In the genomic region with DNA sequence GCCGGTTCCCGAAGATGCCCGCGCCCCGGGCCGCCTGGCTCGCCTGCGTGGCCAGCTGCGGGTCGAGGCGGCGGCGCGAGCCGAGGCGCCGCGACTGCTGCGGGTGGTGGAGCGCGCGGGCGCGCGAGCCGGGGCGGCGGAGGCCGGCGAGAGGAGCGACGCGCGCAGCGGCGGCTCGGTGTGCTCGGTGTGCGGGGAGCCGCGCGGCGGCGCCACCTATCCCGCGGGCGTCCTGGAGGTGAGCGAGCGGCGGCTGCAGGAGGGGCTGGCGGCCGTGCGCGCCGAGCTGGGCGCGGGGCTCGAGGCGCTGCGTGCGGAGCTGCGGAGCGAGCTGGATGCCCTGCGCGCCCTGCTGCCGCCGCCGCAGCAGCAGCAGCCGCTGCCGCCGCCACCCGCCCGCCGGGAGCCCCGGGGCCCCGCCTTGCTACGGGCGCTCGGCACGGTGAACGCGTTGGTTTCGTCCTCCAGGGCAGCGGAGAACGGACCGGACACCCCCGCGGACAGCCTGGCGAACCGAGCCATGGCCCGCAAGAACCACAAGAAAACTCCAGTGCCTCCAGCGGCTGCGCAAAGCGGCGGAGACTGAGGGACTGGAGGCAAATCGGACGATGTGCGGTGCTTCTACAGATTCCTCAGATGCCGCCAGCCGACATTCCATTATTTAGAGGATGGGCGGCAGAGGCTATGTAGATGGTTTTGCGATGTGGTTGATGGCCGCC, we compare ENCODE assay signal across 8 mouse cellular contexts. TPM values are rescaled to one million over a fixed set of nuclear protein-coding genes. Genes with fewer than 3 reads are reported as not detected.
DNase-seq lines count a peak whose midpoint lies in the region; ATAC-seq and TF ChIP-seq lines count a peak whose summit lies in the region.

No protein-coding gene starts in this region.

- no peak for DNase-seq in kidney, postnatal 25 days
- peak; percentile 84 for DNase-seq in brain, adult 2 months (ENCODE audit: low read depth, low spot score)
- peak; percentile 58 to 66 for DNase-seq in kidney, postnatal 4 days
- no peak for DNase-seq in B cell, adult 2 months

- H3K4me3 ChIP-seq in kidney, embryonic 15.5 days (replicated peaks) = peak overlapping the region; percentile 62
- peak overlapping the region; percentile 22 for H3K4me3 ChIP-seq in embryonic fibroblast, embryonic 13.5 days (ENCODE audit: insufficient read depth, low read length)
- no peak overlapping the region for H3K4me3 ChIP-seq in myocyte

- peaks cover 31% of the 10 kb centered on the region for H3K4me1 ChIP-seq in kidney, embryonic 15.5 days
- 0 out of 2 replicates have a peak, but pooled peaks cover 5% of the 10 kb centered on the region for H3K4me1 ChIP-seq in embryonic fibroblast, embryonic 13.5 days (ENCODE audit: control insufficient read depth, insufficient read depth, low read length)

- H3ac ChIP-seq in myocyte (ENCODE audit: control insufficient read depth, insufficient read length) = no peak overlapping the region

- H3K27ac ChIP-seq in kidney, embryonic 15.5 days = no peak overlapping the region
- H3K27ac ChIP-seq in embryonic fibroblast, embryonic 13.5 days (ENCODE audit: insufficient read depth, low read length) = no peak overlapping the region

- peaks cover 87% of the 10 kb centered on the region for H3K27me3 ChIP-seq in kidney, embryonic 15.5 days
- peaks cover 66% of the 10 kb centered on the region for H3K27me3 ChIP-seq in myocyte (ENCODE audit: control insufficient read depth, insufficient read depth, insufficient read length)

- under 1% methylated on average over 81 of the region's 103 CpGs for WGBS in kidney, embryonic 15.5 days

- no peak for TF ChIP-seq CTCF in embryonic fibroblast, embryonic 13.5 days (IDR thresholded peaks at IDR 0.05; ENCODE audit: borderline replicate concordance, insufficient read depth, low read length)

- ATAC-seq in kidney, embryonic 15.5 days (replicated peaks; ENCODE audit: low FRiP score) = peak; percentile 30; the same call in 1 of the 2 replicates
- no peak for ATAC-seq in inflammation-experienced regulatory T-cells, adult 6 months

- peak overlapping the region; percentile 44 for H3K9ac ChIP-seq in kidney, embryonic 15.5 days

- no peaks in the 10 kb centered on the region for H3K9me3 ChIP-seq in kidney, embryonic 15.5 days (replicated peaks)

- H3K36me3 ChIP-seq in kidney, embryonic 15.5 days = no peaks in the 10 kb centered on the region
- H3K36me3 ChIP-seq in myocyte (ENCODE audit: control insufficient read depth, insufficient read depth) = no peaks in the 10 kb centered on the region

- TF ChIP-seq POLR2A in embryonic fibroblast, embryonic 13.5 days (IDR thresholded peaks at IDR 0.05; ENCODE audit: low read depth, low read length) = no peak
- TF ChIP-seq POLR2A in myocyte (IDR thresholded peaks at IDR 0.05; ENCODE audit: insufficient read length, low read depth) = no peak

- peak overlapping the region; percentile 99 for H3K4me2 ChIP-seq in kidney, embryonic 15.5 days
- H3K4me2 ChIP-seq in myocyte (ENCODE audit: low read depth) = peak overlapping the region; percentile 44

- H3K79me2 ChIP-seq in myocyte (ENCODE audit: control insufficient read depth, insufficient read depth) = no peaks in the 10 kb centered on the region

TF ChIP-seq in myocyte, 11 proteins besides CTCF, POLR2A, EP300 and RAD21:
- TF ChIP-seq SRF (IDR thresholded peaks at IDR 0.05; ENCODE audit: control insufficient read depth, insufficient read length, low read depth) (no peak), E2F4 (IDR thresholded peaks at IDR 0.05; ENCODE audit: insufficient read depth) (no peak), MYOD1 (IDR thresholded peaks at IDR 0.05; ENCODE audit: control insufficient read depth in 1 of 3, insufficient read length in 2 of 3, low read depth in 2 of 3) (no peak), MYOG (IDR thresholded peaks at IDR 0.05; ENCODE audit: control insufficient read depth in 1 of 3, insufficient read depth in 1 of 3, insufficient read length in 2 of 3, low read depth in 2 of 3) (no peak), REST (IDR thresholded peaks at IDR 0.05; ENCODE audit: insufficient read depth, insufficient read length) (no peak), MAX (IDR thresholded peaks at IDR 0.05; ENCODE audit: low read depth) (no peak), TCF3 (IDR thresholded peaks at IDR 0.05; ENCODE audit: insufficient read length, low read depth) (no peak), CEBPB (IDR thresholded peaks at IDR 0.05; ENCODE audit: insufficient read depth, poor library complexity, severe bottlenecking) (no peak), TCF12 (IDR thresholded peaks at IDR 0.05; ENCODE audit: insufficient read depth, poor library complexity, severe bottlenecking) (no peak), USF1 (IDR thresholded peaks at IDR 0.05; ENCODE audit: low read depth) (no peak), POLR2AphosphoS2 (IDR thresholded peaks at IDR 0.05; ENCODE audit: insufficient read length, low read depth) (no peak)

RNA-seq across cellular contexts. Expression of gene B830017H08Rik, which starts 0.9 kb away (rescaled TPM):
- polyA plus RNA-seq in kidney, embryonic 15.5 days (2015; fragmentation: Nextera tagmentation; extraction: Ambion mirVana) = 0.26 and 0.27 TPM in 2 replicates
- not detected in 2 replicates for polyA plus RNA-seq in embryonic fibroblast, embryonic 13.5 days (2011; ENCODE audit: insufficient read length, low read depth, missing spikeins)
- polyA plus RNA-seq in myocyte (2012; fragmentation: generic; extraction: Trizol) = 0.02 TPM
- polyA plus RNA-seq in inflammation-experienced regulatory T-cells, adult 6 months (2017; shearing (Covaris generic)) = not detected

RNA-seq across cellular contexts. Expression of gene Car15, which starts 4.3 kb away (rescaled TPM):
- polyA plus RNA-seq in kidney, embryonic 15.5 days (2015; fragmentation: Nextera tagmentation; extraction: Ambion mirVana) = 20.2 and 21.6 TPM in 2 replicates
- polyA plus RNA-seq in embryonic fibroblast, embryonic 13.5 days (2011; ENCODE audit: insufficient read length, low read depth, missing spikeins) = 0.90 and 1.4 TPM in 2 replicates
- 1.2 TPM for polyA plus RNA-seq in myocyte (2012; fragmentation: generic; extraction: Trizol)
- 1 to 10 TPM in 2 of 3 experiments, under 1 TPM in 1; 0.67 to 1.9 (median 1.5) TPM for polyA plus RNA-seq in inflammation-experienced regulatory T-cells, adult 6 months (2017; shearing (Covaris generic))

RNA-seq across cellular contexts. Expression of gene Scarf2, which starts 36.8 kb away (rescaled TPM):
- 10.8 and 12.3 TPM in 2 replicates for polyA plus RNA-seq in kidney, embryonic 15.5 days (2015; fragmentation: Nextera tagmentation; extraction: Ambion mirVana)
- polyA plus RNA-seq in embryonic fibroblast, embryonic 13.5 days (2011; ENCODE audit: insufficient read length, low read depth, missing spikeins) = 46.1 and 46.5 TPM in 2 replicates
- 25.9 TPM for polyA plus RNA-seq in myocyte (2012; fragmentation: generic; extraction: Trizol)
- not detected for polyA plus RNA-seq in inflammation-experienced regulatory T-cells, adult 6 months (2017; shearing (Covaris generic))

RNA-seq across cellular contexts. Expression of gene Gm20518, which starts 57.6 kb away (rescaled TPM):
- 0.57 and 1.1 TPM in 2 replicates for polyA plus RNA-seq in kidney, embryonic 15.5 days (2015; fragmentation: Nextera tagmentation; extraction: Ambion mirVana)
- polyA plus RNA-seq in embryonic fibroblast, embryonic 13.5 days (2011; ENCODE audit: insufficient read length, low read depth, missing spikeins) = 0.26 TPM in 1 of 2 replicates, not detected in the other
- 0.08 TPM for polyA plus RNA-seq in myocyte (2012; fragmentation: generic; extraction: Trizol)
- polyA plus RNA-seq in inflammation-experienced regulatory T-cells, adult 6 months (2017; shearing (Covaris generic)) = under 1 TPM; 0.17 to 0.43 (median 0.18) TPM

Comparison
In these comparisons a context has a peak if more than half of its experiments do, and no peak if none do; other contexts are left out.
1. DNase-seq: peak in brain, adult 2 months (single experiment) and kidney, postnatal 4 days (2 of 2); none in kidney, postnatal 25 days (0 of 2) and B cell, adult 2 months (0 of 2).
2. RNA of gene Scarf2, which starts 36.8 kb away (polyA plus RNA-seq): 46.1 to 46.5 TPM in embryonic fibroblast, embryonic 13.5 days, 25.9 TPM in myocyte (single experiment) and 10.8 to 12.3 TPM in kidney, embryonic 15.5 days; not detected in inflammation-experienced regulatory T-cells, adult 6 months; every median in the first group is over 10 times any median in the second.